Mouse (Mus musculus): ENCODE measurements around the gene 9130019O22Rik. TPM values are rescaled to one million over a fixed set of nuclear protein-coding genes. Genes with fewer than 3 reads are reported as not detected.

Gene 9130019O22Rik
- polyA plus RNA-seq, 1 experiment from 2014 or later = 5.7 TPM

DNA sequence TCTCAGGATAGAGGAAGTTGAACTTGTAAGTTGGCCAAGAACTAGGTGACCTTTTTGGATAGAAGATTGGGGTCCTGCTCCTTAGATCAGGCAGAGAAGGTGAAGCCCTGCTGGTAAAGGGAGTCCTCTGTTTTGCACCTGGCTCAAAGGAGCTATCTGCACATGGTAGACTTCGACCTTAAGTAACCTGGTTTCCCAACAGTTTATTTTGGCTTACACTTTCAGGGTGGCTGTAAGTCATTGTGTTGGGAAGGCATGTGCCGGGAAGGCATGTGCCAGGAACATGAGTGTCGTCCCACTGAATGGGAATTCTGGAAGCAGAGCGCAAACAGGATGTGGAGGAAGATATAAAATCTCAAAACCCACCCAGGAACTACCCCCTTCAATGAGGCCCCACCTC, 51.4 kb downstream of the 9130019O22Rik start:
- DNase-seq (ENCODE audit: low spot score) (no peak), ATAC-seq (ENCODE audit: low FRiP score) (no peak)
- WGBS = 94% methylated on average over 4 of the region's 4 CpGs
- Histone ChIP-seq H3K27ac (no peak overlapping the region), H3K36me3 (replicated peaks; ENCODE audit: control insufficient read depth, insufficient read depth) (no peaks in the 10 kb centered on the region), H3K9me3 (ENCODE audit: control insufficient read depth, low read length) (no peaks in the 10 kb centered on the region), H3K9ac (no peak overlapping the region), H3K4me2 (replicated peaks) (no peak overlapping the region), H3K27me3 (ENCODE audit: control insufficient read depth, insufficient read depth, low read length) (no peaks in the 10 kb centered on the region), H3K4me1 (replicated peaks; ENCODE audit: control insufficient read depth, insufficient read depth, low read length) (no peaks in the 10 kb centered on the region), H3K4me3 (replicated peaks; ENCODE audit: low read length) (no peak overlapping the region)

DNA sequence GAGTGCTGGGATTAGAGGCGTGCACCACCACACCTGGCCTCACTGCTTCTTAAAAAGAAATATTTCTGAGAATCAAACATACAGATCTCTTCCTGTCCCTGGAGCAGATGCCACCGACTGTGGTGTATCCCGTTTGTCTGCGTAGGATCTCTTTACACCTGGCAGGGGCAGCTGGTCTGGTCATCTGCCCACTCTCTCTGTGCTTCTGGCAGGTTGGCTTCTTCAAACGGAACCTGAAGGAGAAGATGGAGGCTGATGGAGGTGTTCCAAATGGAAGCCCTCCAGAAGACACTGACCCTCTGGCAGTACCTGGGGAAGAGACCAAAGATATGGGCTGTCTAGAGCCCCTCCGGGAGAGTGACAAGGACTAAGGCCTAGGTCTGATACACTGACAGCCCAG, 53.7 kb downstream of the 9130019O22Rik start:
- Histone ChIP-seq H3K27me3 (ENCODE audit: control insufficient read depth, insufficient read depth, low read length) (no peaks in the 10 kb centered on the region), H3K36me3 (replicated peaks; ENCODE audit: control insufficient read depth, insufficient read depth) (no peaks in the 10 kb centered on the region), H3K9ac (no peak overlapping the region), H3K4me1 (replicated peaks; ENCODE audit: control insufficient read depth, insufficient read depth, low read length) (no peaks in the 10 kb centered on the region), H3K4me3 (replicated peaks; ENCODE audit: low read length) (no peak overlapping the region), H3K4me2 (replicated peaks) (no peak overlapping the region), H3K27ac (no peak overlapping the region), H3K9me3 (ENCODE audit: control insufficient read depth, low read length) (no peaks in the 10 kb centered on the region)
- no peak for ATAC-seq (ENCODE audit: low FRiP score)
- no peak for DNase-seq (ENCODE audit: low spot score)
- WGBS = 93% methylated on average over 6 of the region's 6 CpGs

Other genes starting within 250 kb of the 9130019O22Rik start
- not detected in 2 replicates for gene Spn, start 249.3 kb downstream of the 9130019O22Rik start, polyA plus RNA-seq (2014; fragmentation: Nextera tagmentation; extraction: Ambion mirVana)
- gene Cd2bp2, start 191.1 kb downstream of the 9130019O22Rik start, polyA plus RNA-seq (2014; fragmentation: Nextera tagmentation; extraction: Ambion mirVana) = 63.7 and 64.9 TPM in 2 replicates
- 24.6 and 33.0 TPM in 2 replicates for gene Tbc1d10b, start 178.7 kb downstream of the 9130019O22Rik start, polyA plus RNA-seq (2014; fragmentation: Nextera tagmentation; extraction: Ambion mirVana)
- gene Mylpf, start 178.3 kb downstream of the 9130019O22Rik start, polyA plus RNA-seq (2014; fragmentation: Nextera tagmentation; extraction: Ambion mirVana) = 2.2 and 2.8 TPM in 2 replicates
- gene Zfp553, start 154.1 kb downstream of the 9130019O22Rik start, polyA plus RNA-seq (2014; fragmentation: Nextera tagmentation; extraction: Ambion mirVana) = 25.0 TPM in 2 replicates
- 8.3 and 9.2 TPM in 2 replicates for gene Sept1, start 154.0 kb downstream of the 9130019O22Rik start, polyA plus RNA-seq (2014; fragmentation: Nextera tagmentation; extraction: Ambion mirVana)
- gene Zfp771, start 142.9 kb downstream of the 9130019O22Rik start, polyA plus RNA-seq (2014; fragmentation: Nextera tagmentation; extraction: Ambion mirVana) = 63.4 and 63.5 TPM in 2 replicates
- 119 and 126 TPM in 2 replicates for gene Dctpp1, start 126.5 kb downstream of the 9130019O22Rik start, polyA plus RNA-seq (2014; fragmentation: Nextera tagmentation; extraction: Ambion mirVana)
- 76.3 and 80.6 TPM in 2 replicates for gene Sephs2, start 113.1 kb downstream of the 9130019O22Rik start, polyA plus RNA-seq (2014; fragmentation: Nextera tagmentation; extraction: Ambion mirVana)
- gene Itgal, start 90.9 kb downstream of the 9130019O22Rik start, polyA plus RNA-seq (2014; fragmentation: Nextera tagmentation; extraction: Ambion mirVana) = 0.12 and 0.46 TPM in 2 replicates
- gene Zfp768, start 41.6 kb downstream of the 9130019O22Rik start, polyA plus RNA-seq (2014; fragmentation: Nextera tagmentation; extraction: Ambion mirVana) = 4.8 and 6.1 TPM in 2 replicates
- 8.2 and 8.5 TPM in 2 replicates for gene Zfp747, start 11.1 kb downstream of the 9130019O22Rik start, polyA plus RNA-seq (2014; fragmentation: Nextera tagmentation; extraction: Ambion mirVana)
- gene E430018J23Rik, start 6.5 kb upstream of the 9130019O22Rik start, polyA plus RNA-seq (2014; fragmentation: Nextera tagmentation; extraction: Ambion mirVana) = 6.1 and 6.4 TPM in 2 replicates
- gene Zfp764, start 19.7 kb upstream of the 9130019O22Rik start, polyA plus RNA-seq (2014; fragmentation: Nextera tagmentation; extraction: Ambion mirVana) = 4.2 and 5.3 TPM in 2 replicates
- gene Zfp688, start 34.9 kb upstream of the 9130019O22Rik start, polyA plus RNA-seq (2014; fragmentation: Nextera tagmentation; extraction: Ambion mirVana) = 25.6 and 31.6 TPM in 2 replicates
- 12.9 and 14.0 TPM in 2 replicates for gene Zfp689, start 62.0 kb upstream of the 9130019O22Rik start, polyA plus RNA-seq (2014; fragmentation: Nextera tagmentation; extraction: Ambion mirVana)
- gene Prr14, start 72.4 kb upstream of the 9130019O22Rik start, polyA plus RNA-seq (2014; fragmentation: Nextera tagmentation; extraction: Ambion mirVana) = 36.1 and 37.5 TPM in 2 replicates
- 13.6 and 15.3 TPM in 2 replicates for gene Fbrs, start 92.0 kb upstream of the 9130019O22Rik start, polyA plus RNA-seq (2014; fragmentation: Nextera tagmentation; extraction: Ambion mirVana)
- 62.1 and 67.3 TPM in 2 replicates for gene Srcap, start 124.8 kb upstream of the 9130019O22Rik start, polyA plus RNA-seq (2014; fragmentation: Nextera tagmentation; extraction: Ambion mirVana)
- gene Gm42715, start 132.4 kb upstream of the 9130019O22Rik start, polyA plus RNA-seq (2014; fragmentation: Nextera tagmentation; extraction: Ambion mirVana) = 15.6 TPM in 2 replicates
- gene Tmem265, start 174.2 kb upstream of the 9130019O22Rik start, polyA plus RNA-seq (2014; fragmentation: Nextera tagmentation; extraction: Ambion mirVana) = 7.1 and 10.3 TPM in 2 replicates
- 53.5 and 64.3 TPM in 2 replicates for gene Phkg2, start 186.2 kb upstream of the 9130019O22Rik start, polyA plus RNA-seq (2014; fragmentation: Nextera tagmentation; extraction: Ambion mirVana)
- gene Ccdc189, start 201.4 kb upstream of the 9130019O22Rik start, polyA plus RNA-seq (2014; fragmentation: Nextera tagmentation; extraction: Ambion mirVana) = 9.2 and 9.8 TPM in 2 replicates
- 37.4 and 40.6 TPM in 2 replicates for gene Rnf40, start 201.6 kb upstream of the 9130019O22Rik start, polyA plus RNA-seq (2014; fragmentation: Nextera tagmentation; extraction: Ambion mirVana)
- 22.2 and 22.9 TPM in 2 replicates for gene Zfp629, start 228.6 kb upstream of the 9130019O22Rik start, polyA plus RNA-seq (2014; fragmentation: Nextera tagmentation; extraction: Ambion mirVana)

All from hindbrain, embryonic 14.5 days (tissue).